Mouse (Mus musculus) lung, embryonic 16.5 days (tissue): ENCODE data around the gene Synpo2l. TPM values are rescaled to one million over a fixed set of nuclear protein-coding genes. Genes with fewer than 3 reads are reported as not detected.

Source experiments
- ATAC-seq: fragments of 200-750 bp; cut with Nextera tagmentation; 2 replicates; pipeline ENCODE4 v1.8.0; 2017; ENCODE audit warnings: low read depth, mild to moderate bottlenecking, moderate library complexity
- H3K27ac ChIP-seq: fragments of 300-500 bp; sonication (generic); 2 replicates; pipeline ENCODE4 v1.5.1; 2014; ENCODE audit warnings: mild to moderate bottlenecking, control low read depth, low read length
- H3K27me3 ChIP-seq: fragments of 300-500 bp; sonication (generic); 2 replicates; pipeline ENCODE4 v1.6.1; 2014; ENCODE audit warnings: low read depth, low read length, mixed read lengths; ENCODE audit not compliant: control insufficient read depth, insufficient read depth
- H3K36me3 ChIP-seq: fragments of 300-500 bp; sonication (generic); 2 replicates; pipeline ENCODE4 v1.6.1; 2014; ENCODE audit warnings: low read length; ENCODE audit not compliant: control insufficient read depth, insufficient read depth
- H3K4me1 ChIP-seq: fragments of 300-500 bp; sonication (generic); replicated peaks from 2 replicates; pipeline ENCODE4 v1.6.1; 2014; ENCODE audit warnings: low read length, mixed read lengths; ENCODE audit not compliant: control insufficient read depth, insufficient read depth
- H3K4me2 ChIP-seq: fragments of 300-500 bp; sonication (generic); 2 replicates; pipeline ENCODE4 v1.6.1; 2014; ENCODE audit warnings: low read depth, low read length, control low read depth
- H3K4me3 ChIP-seq: fragments of 300-500 bp; sonication (generic); 2 replicates; pipeline ENCODE4 v1.5.1; 2014; ENCODE audit warnings: mild to moderate bottlenecking, low read length, control low read depth
- H3K9ac ChIP-seq: fragments of 300-500 bp; sonication (generic); 2 replicates; pipeline ENCODE4 v1.6.1; 2014; ENCODE audit warnings: low read length, control low read depth
- H3K9me3 ChIP-seq: fragments of 300-500 bp; sonication (generic); 2 replicates; pipeline ENCODE4 v1.6.1; 2016; ENCODE audit warnings: low read length; ENCODE audit not compliant: control insufficient read depth
- WGBS: fragments of 180-500 bp; shearing (Covaris S2); extraction: QIAGEN DNeasy Blood & Tissue Kit; methylation state at CpG from one replicate; pipeline ENCODE4 v1.1.7; 2014; 5-methylcytosine and 5-hydroxymethylcytosine counted together
- polyA plus RNA-seq: library from polyadenylated mRNA; unstranded; fragments of >200 nt; fragmentation: Nextera tagmentation; extraction: Ambion mirVana; gene quantifications from 2 replicates; pipeline ENCODE4 v1.2.1, GENCODE M21; 2015

Synpo2l gene
- polyA plus RNA-seq, 1 experiment from 2014 or later = 6.2 TPM

DNA sequence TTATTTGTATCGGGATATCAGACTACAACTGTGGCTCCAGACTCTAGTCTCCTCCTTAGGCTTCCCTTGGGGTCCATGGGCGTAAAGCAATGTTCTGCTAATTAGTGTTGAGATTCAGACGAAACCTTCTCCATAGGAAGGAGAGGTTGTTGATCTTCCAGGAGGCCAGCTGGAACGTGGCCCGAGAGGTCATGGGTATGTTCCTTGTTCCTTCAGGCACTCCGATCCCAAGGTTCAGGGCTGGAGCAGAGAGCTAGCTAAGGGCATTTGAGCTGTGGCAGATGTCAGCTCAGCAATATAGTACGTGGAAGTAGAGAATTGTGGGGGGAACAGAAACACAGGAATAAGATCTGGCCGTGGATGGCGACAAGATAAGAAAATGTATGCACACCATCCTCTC lies 12.4 kb downstream of the Synpo2l start:
- Histone ChIP-seq H3K9ac (no peak overlapping the region), H3K4me1 (peaks cover 2% of the 10 kb centered on the region), H3K27me3 (no peaks in the 10 kb centered on the region), H3K4me2 (no peak overlapping the region), H3K36me3 (no peaks in the 10 kb centered on the region), H3K9me3 (no peaks in the 10 kb centered on the region), H3K4me3 (no peak overlapping the region), H3K27ac (no peak overlapping the region)
- 77% methylated on average over 9 of the region's 9 CpGs for WGBS
- ATAC-seq = no peak

DNA sequence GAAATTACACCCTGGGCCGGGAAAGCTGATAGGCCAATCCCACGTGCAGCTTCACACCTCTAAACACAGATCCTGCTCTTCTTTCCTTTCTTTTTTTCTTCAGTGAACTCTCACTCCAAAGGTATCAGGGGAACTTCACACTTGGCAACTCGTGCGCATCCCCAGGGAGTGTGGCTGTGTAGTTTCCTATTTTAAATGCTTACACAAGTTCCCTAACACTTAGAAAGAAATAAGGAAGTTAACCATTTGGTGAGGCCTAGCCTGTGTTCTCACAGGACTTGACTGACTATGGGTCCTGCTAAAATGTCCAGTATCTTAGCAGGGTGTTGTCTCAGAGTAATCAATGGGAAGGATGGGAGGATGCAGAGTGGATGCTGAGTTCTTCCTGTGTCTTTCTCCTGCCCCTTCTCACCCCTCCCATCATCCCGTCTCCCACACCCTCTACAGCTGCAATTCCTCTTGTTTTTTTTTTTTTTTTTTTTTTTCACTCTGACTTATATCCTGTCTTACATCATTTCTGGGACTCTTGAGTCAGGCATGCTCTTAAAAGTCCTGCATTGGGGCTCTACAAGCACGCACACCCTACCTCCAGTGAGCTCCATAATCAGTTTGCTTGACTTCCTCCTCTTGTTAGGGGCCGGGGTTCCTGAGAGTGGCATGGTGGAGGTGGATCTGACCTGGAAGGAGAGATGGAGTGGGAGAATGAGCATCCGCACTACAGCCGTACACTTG lies 13.3 kb downstream of the Synpo2l start:
- H3K9me3 ChIP-seq = no peaks in the 10 kb centered on the region
- no peak overlapping the region for H3K9ac ChIP-seq
- H3K4me1 ChIP-seq = no peaks in the 10 kb centered on the region
- no peaks in the 10 kb centered on the region for H3K36me3 ChIP-seq
- H3K27me3 ChIP-seq = no peaks in the 10 kb centered on the region
- no peak overlapping the region for H3K27ac ChIP-seq
- H3K4me2 ChIP-seq = no peak overlapping the region
- WGBS = 62% methylated on average over 9 of the region's 9 CpGs
- ATAC-seq = no peak
- no peak overlapping the region for H3K4me3 ChIP-seq

DNA sequence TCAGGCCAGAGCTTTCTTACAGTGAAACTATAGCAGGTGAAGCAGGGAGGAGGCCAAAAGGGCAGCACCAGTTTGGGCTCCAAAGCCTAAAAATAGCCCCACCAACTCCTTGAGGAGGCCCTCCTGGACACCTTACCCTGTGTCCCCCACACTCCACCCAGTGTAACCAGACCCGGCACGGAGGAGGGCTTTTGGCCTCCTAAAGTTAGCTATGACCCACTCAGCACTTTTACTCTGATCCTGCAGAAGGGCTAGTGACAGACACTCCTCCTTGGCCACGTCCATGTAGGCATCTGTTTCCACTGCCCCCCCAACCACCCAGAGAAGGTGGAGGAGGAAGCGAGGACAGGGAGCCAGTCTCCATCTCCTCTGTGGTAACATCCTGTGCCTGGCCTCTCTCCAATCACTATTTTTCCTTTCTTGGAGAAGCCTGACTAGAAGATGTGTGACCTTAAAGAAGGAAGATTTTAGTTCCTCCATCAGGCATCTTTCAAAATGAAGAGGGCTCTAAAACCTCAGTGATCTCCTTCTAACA lies 16.4 kb downstream of the Synpo2l start:
- 50% methylated on average over 4 of the region's 4 CpGs for WGBS
- Histone ChIP-seq H3K4me3 (no peak overlapping the region), H3K27me3 (no peaks in the 10 kb centered on the region), H3K4me2 (no peak overlapping the region), H3K27ac (no peak overlapping the region), H3K4me1 (no peaks in the 10 kb centered on the region), H3K36me3 (no peaks in the 10 kb centered on the region), H3K9ac (no peak overlapping the region), H3K9me3 (no peaks in the 10 kb centered on the region)
- ATAC-seq = no peak

DNA sequence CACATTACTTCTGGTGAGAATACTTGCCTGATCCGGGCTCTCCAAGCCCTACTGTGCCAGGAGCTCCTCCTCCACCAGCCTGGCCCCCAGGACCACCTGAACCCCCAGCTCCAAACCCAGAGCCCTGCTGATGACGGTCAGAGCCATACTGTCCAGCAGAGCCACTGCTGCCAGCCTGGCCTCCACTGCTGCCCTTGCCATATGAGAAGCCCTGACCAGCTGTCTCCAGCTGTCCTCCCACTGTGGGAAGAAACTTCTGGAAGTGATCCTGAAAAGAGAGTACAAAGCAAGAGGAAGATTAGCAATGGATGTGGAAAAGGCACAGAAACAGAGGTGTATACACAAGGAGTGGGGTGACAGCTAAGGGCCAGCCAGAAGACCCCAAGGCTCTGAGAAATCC lies 17.2 kb downstream of the Synpo2l start:
- no peak for ATAC-seq
- Histone ChIP-seq H3K27ac (no peak overlapping the region), H3K4me3 (no peak overlapping the region), H3K9ac (no peak overlapping the region), H3K4me1 (no peaks in the 10 kb centered on the region), H3K4me2 (no peak overlapping the region), H3K9me3 (no peaks in the 10 kb centered on the region), H3K27me3 (no peaks in the 10 kb centered on the region), H3K36me3 (no peaks in the 10 kb centered on the region)
- 57% methylated on average over 2 of the region's 2 CpGs for WGBS

DNA sequence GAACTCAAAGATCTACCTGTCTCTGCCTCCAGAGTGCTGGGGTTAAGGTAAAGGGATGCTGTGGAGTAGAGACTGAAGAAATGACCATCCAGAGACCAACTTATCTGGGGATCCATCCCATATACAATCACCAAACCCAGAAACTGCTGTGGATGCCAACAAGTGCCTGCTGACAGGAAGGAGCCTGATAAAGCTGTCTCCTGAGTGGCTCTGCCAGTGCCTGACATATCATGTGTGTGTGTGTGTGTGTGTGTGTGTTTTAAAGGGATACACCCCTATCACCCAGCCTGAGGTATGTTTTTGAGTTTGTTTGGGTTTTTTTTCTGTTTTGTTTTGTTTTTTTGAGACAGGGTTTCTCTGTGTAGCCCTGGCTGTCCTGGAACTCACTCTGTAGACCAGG lies 21.8 kb downstream of the Synpo2l start:
- H3K9ac ChIP-seq = no peak overlapping the region
- peaks cover 8% of the 10 kb centered on the region for H3K4me1 ChIP-seq
- no peaks in the 10 kb centered on the region for H3K36me3 ChIP-seq
- H3K27me3 ChIP-seq = no peaks in the 10 kb centered on the region
- ATAC-seq = no peak
- no peak overlapping the region for H3K4me2 ChIP-seq
- no peak overlapping the region for H3K4me3 ChIP-seq
- H3K9me3 ChIP-seq = no peaks in the 10 kb centered on the region
- no peak overlapping the region for H3K27ac ChIP-seq

DNA sequence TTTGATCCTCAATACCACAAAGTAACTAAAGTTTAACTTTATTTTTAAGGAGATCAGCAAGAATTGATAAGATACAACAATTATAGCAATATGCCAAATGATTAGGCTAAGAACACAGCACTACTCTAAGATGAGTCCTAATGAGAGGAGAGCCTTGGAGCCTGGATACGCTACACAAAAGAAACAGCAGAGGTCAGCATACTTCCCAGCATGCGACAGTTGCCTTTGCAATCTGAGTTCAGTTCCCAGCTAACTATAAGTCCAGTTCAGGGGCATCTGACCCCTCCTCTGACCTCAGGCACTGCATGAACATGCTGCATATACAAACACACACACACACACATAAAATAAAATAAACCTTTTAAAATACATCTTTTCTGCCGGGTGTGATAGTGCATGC lies 22.6 kb downstream of the Synpo2l start:
- H3K27me3 ChIP-seq = no peaks in the 10 kb centered on the region
- H3K9me3 ChIP-seq = no peaks in the 10 kb centered on the region
- H3K9ac ChIP-seq = no peak overlapping the region
- peaks cover 8% of the 10 kb centered on the region for H3K4me1 ChIP-seq
- 35% methylated on average over 3 of the region's 3 CpGs for WGBS
- H3K4me2 ChIP-seq = no peak overlapping the region
- no peak for ATAC-seq
- no peak overlapping the region for H3K27ac ChIP-seq
- no peak overlapping the region for H3K4me3 ChIP-seq
- no peaks in the 10 kb centered on the region for H3K36me3 ChIP-seq

DNA sequence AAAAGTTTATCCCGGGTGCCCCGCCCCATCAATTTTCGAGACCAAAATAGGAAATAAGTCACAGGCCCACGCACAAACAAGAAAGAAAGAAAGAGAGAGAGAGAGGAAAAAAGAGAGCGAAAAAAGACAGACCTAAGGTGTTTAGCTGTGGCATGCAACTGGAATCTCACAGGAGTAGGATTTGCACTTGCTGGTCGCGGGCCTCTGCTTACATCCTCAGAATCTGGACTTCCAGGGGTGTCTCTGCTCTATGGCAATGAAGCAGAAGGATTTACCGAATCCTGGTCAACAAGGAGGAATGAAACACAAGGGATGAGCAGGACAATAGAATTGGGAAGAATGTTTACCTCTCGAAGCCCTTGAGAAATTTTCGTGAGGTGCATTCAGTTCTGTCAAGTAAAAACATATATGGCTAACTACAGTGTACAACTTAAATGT lies 26.7 kb downstream of the Synpo2l start:
- H3K27ac ChIP-seq = peak overlapping the region; percentile 94
- peak overlapping the region; percentile 94 for H3K9ac ChIP-seq
- H3K36me3 ChIP-seq = no peaks in the 10 kb centered on the region
- H3K4me1 ChIP-seq = peaks cover 12% of the 10 kb centered on the region
- H3K27me3 ChIP-seq = no peaks in the 10 kb centered on the region
- peak overlapping the region; percentile 83 for H3K4me2 ChIP-seq
- 11% methylated on average over 10 of the region's 10 CpGs for WGBS
- peak overlapping the region; percentile 86 for H3K4me3 ChIP-seq
- no peaks in the 10 kb centered on the region for H3K9me3 ChIP-seq
- ATAC-seq = no peak

DNA sequence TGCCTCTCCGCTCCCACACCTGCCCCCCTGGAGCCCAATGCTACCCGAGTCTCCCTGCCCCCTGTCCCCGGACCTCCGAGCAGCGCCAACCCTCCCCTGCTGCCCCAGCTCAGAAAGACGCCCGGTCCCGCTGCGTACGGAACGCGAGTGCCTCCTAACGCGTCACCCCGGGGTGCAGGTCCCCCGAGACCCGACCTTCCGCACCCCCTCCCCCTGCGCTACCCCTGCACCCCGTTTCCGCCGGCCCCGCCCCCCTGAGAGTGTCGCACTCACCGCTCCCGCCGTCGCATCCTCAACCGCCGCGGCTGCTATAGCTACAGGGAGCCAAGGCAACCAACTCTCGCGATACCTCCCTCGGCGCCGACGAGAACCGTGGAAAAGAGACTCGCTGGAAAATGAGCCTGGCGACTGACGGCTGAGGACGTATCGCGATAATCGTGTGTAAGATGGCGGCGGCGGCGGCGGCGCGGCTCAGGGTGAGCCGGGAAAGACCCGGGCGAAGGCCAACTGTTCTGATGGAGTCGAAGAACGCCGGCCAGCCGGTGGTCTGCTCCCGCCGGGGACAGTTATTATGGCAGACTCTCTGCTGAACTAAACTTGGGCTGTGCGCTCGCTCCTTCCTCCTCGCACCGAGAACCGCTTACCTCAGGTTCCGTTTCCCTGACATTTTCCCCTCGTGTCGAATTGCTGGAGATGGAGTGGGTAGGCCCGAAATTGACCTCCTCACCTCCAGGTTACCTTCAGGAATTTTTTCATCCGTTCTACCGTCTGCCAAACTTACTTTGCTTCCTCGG lies 27.3 kb downstream of the Synpo2l start, which contains the start of gene Usp54:
Gene Usp54, minus strand, starts transcription at position 420 of the 794 bp plus-strand sequence.
- H3K27me3 ChIP-seq = no peaks in the 10 kb centered on the region
- H3K4me2 ChIP-seq = peak within 1 kb of the TSS; percentile 83
- H3K9ac ChIP-seq = peak within 1 kb of the TSS; percentile 94
- H3K27ac ChIP-seq = peak within 1 kb of the TSS; percentile 94
- peak; percentile 96 for ATAC-seq
- WGBS = under 1% methylated on average over 71 of the region's 73 CpGs
- peak within 1 kb of the TSS; percentile 86 for H3K4me3 ChIP-seq
- H3K36me3 ChIP-seq = no peaks in the 10 kb centered on the region
- peaks cover 12% of the 10 kb centered on the region for H3K4me1 ChIP-seq
- no peaks in the 10 kb centered on the region for H3K9me3 ChIP-seq

DNA sequence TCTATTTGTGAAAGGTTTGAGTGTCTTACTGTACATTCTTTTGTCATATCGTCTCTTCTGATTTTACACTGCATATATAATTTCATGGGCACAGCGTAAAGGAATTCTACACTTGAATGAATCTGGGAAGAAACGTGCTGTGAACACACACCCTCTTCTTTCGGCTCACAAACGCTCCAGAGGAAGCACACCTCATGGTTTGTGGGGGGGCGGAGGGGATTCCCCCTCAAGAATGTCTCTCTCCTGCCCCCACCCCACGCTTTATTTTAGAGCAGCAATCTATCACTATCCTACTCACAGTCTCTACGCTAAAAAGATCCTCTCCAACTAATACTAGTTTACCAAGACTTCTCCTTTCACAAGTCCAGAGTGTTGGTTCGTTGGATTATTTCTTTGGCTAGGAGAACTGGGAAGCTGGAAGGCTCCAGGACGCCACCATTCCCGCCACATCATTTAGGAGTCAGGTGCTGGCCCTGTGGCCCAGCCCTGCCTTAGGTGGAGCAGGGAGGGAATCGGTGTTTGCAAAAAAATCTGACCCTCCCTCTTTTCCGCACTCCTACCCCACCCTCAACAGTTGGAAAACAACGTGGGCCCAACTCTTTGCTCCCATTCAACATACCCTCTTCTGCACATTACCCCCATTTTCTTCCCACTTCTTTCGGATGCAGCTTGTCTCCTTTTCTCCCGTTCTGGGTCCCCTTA lies 28.1 kb downstream of the Synpo2l start:
- peak overlapping the region; percentile 86 for H3K4me3 ChIP-seq
- H3K36me3 ChIP-seq = no peaks in the 10 kb centered on the region
- peak overlapping the region; percentile 79 for H3K27ac ChIP-seq
- no peaks in the 10 kb centered on the region for H3K27me3 ChIP-seq
- peak overlapping the region; percentile 94 for H3K9ac ChIP-seq
- peak; percentile 64 for ATAC-seq
- no peaks in the 10 kb centered on the region for H3K9me3 ChIP-seq
- peak overlapping the region; percentile 79 for H3K4me2 ChIP-seq
- H3K4me1 ChIP-seq = peaks cover 12% of the 10 kb centered on the region
- WGBS = 3% methylated on average over 16 of the region's 16 CpGs
